Mouse (Mus musculus): ENCODE data around the gene Plce1.

GRCm38 (mm10) chr19:38567331-38567730 is 86.4 kb downstream of the Plce1 start:
- no peak for TF ChIP-seq GATA1 (IDR thresholded peaks at IDR 0.05; ENCODE audit: low read length)
- no peak for TF ChIP-seq TAL1 (IDR thresholded peaks at IDR 0.05; ENCODE audit: low read length)
